Mouse (Mus musculus) midbrain, embryonic 14.5 days (tissue): ENCODE measurements around the gene Ppp1r13l. TPM values are rescaled to one million over a fixed set of nuclear protein-coding genes. Genes with fewer than 3 reads are reported as not detected.

Source experiments
- ATAC-seq: fragments of 200-750 bp; cut with Nextera tagmentation; 2 replicates; pipeline ENCODE4 v1.8.0; 2017; ENCODE audit warnings: moderate number of reproducible peaks, moderate library complexity; ENCODE audit not compliant: low FRiP score, low TSS enrichment
- DNase-seq: peaks from one replicate; pipeline ENCODE4 v3.0.0-alpha.2; 2015
- H3K27ac ChIP-seq: fragments of 300-500 bp; sonication (generic); replicated peaks from 2 replicates; pipeline ENCODE4 v1.5.1; 2014; ENCODE audit warnings: mild to moderate bottlenecking, low read depth, low read length, moderate library complexity
- H3K27me3 ChIP-seq: fragments of 300-500 bp; sonication (generic); 2 replicates; pipeline ENCODE4 v1.6.1; 2014; ENCODE audit warnings: low read length, control low read depth, mixed read lengths; ENCODE audit not compliant: control insufficient read depth, insufficient read depth
- H3K36me3 ChIP-seq: fragments of 300-500 bp; sonication (generic); 2 replicates; pipeline ENCODE4 v1.6.1; 2014; ENCODE audit warnings: low read length, control low read depth; ENCODE audit not compliant: control insufficient read depth, insufficient read depth
- H3K4me1 ChIP-seq: fragments of 300-500 bp; sonication (generic); 2 replicates; pipeline ENCODE4 v1.6.1; 2014; ENCODE audit warnings: mild to moderate bottlenecking, antibody characterized with exemption, low read length, control low read depth; ENCODE audit not compliant: control insufficient read depth, insufficient read depth
- H3K4me2 ChIP-seq: fragments of 300-500 bp; sonication (generic); 2 replicates; pipeline ENCODE4 v1.6.1; 2014; ENCODE audit warnings: mild to moderate bottlenecking, low read length, moderate library complexity
- H3K4me3 ChIP-seq: fragments of 300-500 bp; sonication (generic); replicated peaks from 2 replicates; pipeline ENCODE4 v1.5.1; 2014; ENCODE audit warnings: low read depth, low read length
- H3K9ac ChIP-seq: fragments of 300-500 bp; sonication (generic); replicated peaks from 2 replicates; pipeline ENCODE4 v1.6.1; 2014; ENCODE audit warnings: mild to moderate bottlenecking, low read length, moderate library complexity
- H3K9me3 ChIP-seq: fragments of 300-500 bp; sonication (generic); 2 replicates; pipeline ENCODE4 v1.6.1; 2016; ENCODE audit warnings: low read length, control low read depth, mixed read lengths; ENCODE audit not compliant: control insufficient read depth
- WGBS: fragments of 180-500 bp; shearing (Covaris S2); extraction: QIAGEN DNeasy Blood & Tissue Kit; methylation state at CpG from one replicate; pipeline ENCODE4 v1.1.7; 2014; 5-methylcytosine and 5-hydroxymethylcytosine counted together
- polyA plus RNA-seq: library from polyadenylated mRNA; unstranded; fragments of >200 nt; fragmentation: Nextera tagmentation; extraction: Ambion mirVana; gene quantifications from 2 replicates; pipeline ENCODE4 v1.2.1, GENCODE M21; 2014

The Ppp1r13l gene
- polyA plus RNA-seq, 1 experiment from 2014 or later, result 1.9 TPM

DNA sequence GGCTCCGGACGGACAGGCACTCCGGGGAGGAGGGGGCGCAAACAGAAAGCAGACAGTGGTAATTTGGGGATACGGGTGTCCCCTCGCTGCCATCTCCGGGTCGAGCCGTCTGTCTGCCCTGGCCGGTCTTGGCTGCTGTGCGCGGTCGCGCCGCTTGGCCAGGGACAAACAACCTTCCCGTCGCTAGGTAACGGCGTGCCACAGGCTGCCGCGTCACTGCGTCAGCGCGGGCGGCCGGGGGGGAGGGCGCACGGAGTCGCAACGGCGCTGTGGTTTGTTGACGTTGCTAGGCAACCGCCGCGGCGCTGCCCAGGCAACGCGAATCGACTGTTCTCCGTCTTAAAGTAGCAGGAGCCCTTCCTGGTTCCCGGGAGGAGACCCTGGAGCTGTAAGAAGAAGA lies 39.6 kb upstream of the Ppp1r13l start:
- Histone ChIP-seq H3K27me3 (no peaks in the 10 kb centered on the region), H3K9me3 (no peaks in the 10 kb centered on the region), H3K9ac (peak overlapping the region; percentile 40), H3K4me1 (peaks cover 9% of the 10 kb centered on the region), H3K4me2 (peak overlapping the region; percentile 59), H3K4me3 (peak overlapping the region; percentile 42), H3K36me3 (no peaks in the 10 kb centered on the region), H3K27ac (peak overlapping the region; percentile 16; the same call in 1 of the 2 replicates)
- DNase-seq, result peak; percentile 99
- WGBS, result under 1% methylated on average over 41 of the region's 41 CpGs
- ATAC-seq, result peak; percentile 96

DNA sequence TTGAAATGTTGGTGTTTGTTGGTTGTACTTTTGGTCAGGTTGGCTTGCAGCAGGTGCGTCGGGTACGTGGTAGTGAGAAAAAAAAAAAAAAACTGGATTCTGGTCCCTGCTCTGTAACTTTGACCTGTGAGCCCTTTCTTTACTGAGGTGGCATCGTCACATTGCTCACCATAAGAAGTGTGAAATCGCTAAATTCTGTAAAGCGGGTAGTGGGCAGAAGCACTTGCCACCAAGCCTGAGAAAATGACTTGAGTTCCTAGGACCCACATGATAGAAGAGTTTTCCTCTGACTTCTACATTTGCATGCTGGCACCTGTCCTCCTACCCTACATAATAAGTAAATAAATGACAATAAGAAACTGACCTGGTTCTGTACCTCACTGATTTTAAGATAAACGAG lies 38.9 kb upstream of the Ppp1r13l start:
- Histone ChIP-seq H3K27ac (no peak overlapping the region), H3K9ac (peak overlapping the region; percentile 21; the same call in 1 of the 2 replicates), H3K9me3 (no peaks in the 10 kb centered on the region), H3K36me3 (no peaks in the 10 kb centered on the region), H3K27me3 (no peaks in the 10 kb centered on the region), H3K4me3 (peak overlapping the region; percentile 42), H3K4me2 (peak overlapping the region; percentile 59), H3K4me1 (peaks cover 9% of the 10 kb centered on the region)
- 40% methylated on average over 7 of the region's 7 CpGs for WGBS
- ATAC-seq (no peak), DNase-seq (no peak)

DNA sequence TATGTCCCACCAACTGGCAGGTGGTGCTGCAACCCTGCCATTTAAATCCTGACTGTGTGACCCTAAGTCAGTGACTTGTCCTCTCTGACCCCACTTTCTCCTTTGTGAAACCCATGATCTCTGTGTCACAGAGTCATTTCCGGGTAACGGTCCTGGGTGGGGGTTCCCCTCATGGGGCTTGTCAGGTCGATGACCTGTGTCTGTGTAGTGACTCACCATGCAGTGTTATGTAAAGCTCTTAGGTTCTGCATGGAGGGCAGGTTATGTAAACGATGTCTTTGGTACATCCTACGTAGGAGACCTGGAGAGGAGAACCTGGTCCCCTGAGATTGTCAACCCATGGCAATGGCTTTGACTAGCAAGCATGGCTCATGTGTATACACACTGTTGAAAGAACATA lies 38.1 kb upstream of the Ppp1r13l start:
- ATAC-seq, result no peak
- Histone ChIP-seq H3K27me3 (no peaks in the 10 kb centered on the region), H3K27ac (no peak overlapping the region), H3K4me3 (no peak overlapping the region), H3K9me3 (no peaks in the 10 kb centered on the region), H3K9ac (no peak overlapping the region), H3K4me2 (no peak overlapping the region), H3K4me1 (peaks cover 11% of the 10 kb centered on the region), H3K36me3 (no peaks in the 10 kb centered on the region)
- WGBS, result 70% methylated on average over 5 of the region's 5 CpGs
- DNase-seq, result no peak

DNA sequence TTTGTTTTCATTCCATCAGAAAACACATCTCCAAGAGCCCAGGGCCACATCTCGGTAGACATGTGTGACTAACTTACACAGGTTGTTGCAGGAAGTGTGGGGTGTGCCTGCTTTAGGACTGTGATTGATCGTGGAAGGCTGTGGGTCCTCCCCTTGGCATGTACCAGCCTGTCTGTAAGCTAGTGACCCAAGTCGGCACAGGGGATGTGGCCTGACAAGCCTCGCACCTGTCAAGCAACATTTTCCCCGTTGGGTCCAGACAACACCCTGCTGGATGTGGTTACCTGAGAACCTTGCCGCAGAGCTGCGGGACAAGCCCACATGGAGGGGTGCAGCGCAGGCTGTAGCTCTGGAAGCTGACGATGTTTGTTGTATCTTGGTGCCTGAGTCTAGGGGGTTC lies 37.1 kb upstream of the Ppp1r13l start:
- H3K27me3 ChIP-seq, result no peaks in the 10 kb centered on the region
- H3K4me1 ChIP-seq, result peaks cover 17% of the 10 kb centered on the region
- no peak overlapping the region for H3K4me3 ChIP-seq
- ATAC-seq, result no peak
- no peak for DNase-seq
- no peaks in the 10 kb centered on the region for H3K36me3 ChIP-seq
- H3K27ac ChIP-seq, result no peak overlapping the region
- no peak overlapping the region for H3K9ac ChIP-seq
- H3K4me2 ChIP-seq, result no peak overlapping the region
- 63% methylated on average over 9 of the region's 9 CpGs for WGBS
- no peaks in the 10 kb centered on the region for H3K9me3 ChIP-seq

DNA sequence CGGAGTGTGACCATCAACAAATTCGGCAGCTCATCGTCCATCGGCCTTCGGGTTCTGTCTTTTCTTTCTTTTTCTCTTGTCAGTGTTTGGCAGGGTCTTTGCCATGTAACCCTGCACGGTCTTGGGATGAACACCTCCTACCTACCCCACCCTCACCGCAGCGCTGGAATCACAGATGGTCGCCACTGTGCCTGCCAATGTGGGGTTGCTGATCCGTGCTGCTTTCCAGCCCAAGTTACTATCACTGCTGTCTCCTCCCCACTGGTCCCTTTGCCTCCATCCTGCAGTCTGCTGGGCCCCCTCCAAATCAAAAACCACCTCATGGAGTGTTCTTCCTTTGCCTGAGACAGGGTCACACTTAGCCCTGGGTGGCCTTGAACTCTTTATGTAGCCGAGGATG lies 35.3 kb upstream of the Ppp1r13l start:
- DNase-seq, result no peak
- Histone ChIP-seq H3K4me1 (peaks cover 17% of the 10 kb centered on the region), H3K4me2 (no peak overlapping the region), H3K9me3 (no peaks in the 10 kb centered on the region), H3K9ac (no peak overlapping the region), H3K36me3 (no peaks in the 10 kb centered on the region), H3K4me3 (no peak overlapping the region), H3K27ac (no peak overlapping the region), H3K27me3 (no peaks in the 10 kb centered on the region)
- WGBS, result 87% methylated on average over 11 of the region's 11 CpGs
- ATAC-seq, result no peak

DNA sequence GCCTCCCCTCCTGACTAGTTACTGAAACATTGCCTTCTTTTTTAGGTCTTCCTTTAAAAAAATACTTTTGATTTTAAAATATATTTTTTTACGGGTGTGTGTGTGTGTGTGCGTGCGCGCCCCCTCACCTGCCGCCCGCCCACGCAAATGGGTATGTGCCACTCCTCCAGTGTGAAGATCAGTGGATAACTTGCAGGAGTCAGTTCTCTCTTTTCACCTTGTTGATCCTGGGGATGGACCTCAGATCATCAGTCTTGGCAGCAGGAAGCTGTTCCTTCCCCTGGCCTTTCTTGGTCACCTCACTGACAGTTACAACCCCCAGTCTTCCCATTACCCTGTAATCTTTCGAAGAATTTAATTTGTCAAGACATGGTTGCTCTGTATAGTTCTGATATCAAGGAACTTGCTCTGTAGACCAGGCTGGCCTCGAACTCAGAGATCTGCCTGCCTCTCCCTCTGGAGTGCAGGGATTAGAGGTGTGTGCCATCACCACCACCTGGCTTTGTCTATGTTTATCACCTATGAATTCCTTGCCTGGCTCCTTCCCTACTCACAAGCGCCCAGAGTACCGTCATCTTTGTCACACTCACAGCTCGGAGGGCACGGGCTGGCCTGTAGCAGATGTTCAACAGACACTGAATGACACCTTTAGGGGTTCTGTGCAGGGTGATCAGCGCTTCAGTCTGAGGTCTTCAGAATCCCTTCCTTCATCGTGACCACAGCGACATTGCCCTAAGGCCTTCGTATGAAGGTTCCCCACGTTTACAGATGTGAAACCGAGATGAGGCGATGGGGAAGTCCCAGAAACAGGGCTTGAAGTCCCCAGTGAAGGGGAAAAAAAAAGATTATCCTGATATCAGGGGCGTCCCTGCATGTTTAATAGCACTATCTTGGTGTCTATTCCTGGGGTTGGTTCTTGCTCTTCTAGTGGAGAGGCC lies 34.0 kb upstream of the Ppp1r13l start:
- no peak for DNase-seq
- Histone ChIP-seq H3K9me3 (no peaks in the 10 kb centered on the region), H3K27me3 (no peaks in the 10 kb centered on the region), H3K27ac (no peak overlapping the region), H3K4me2 (peak overlapping the region; percentile 67; the same call in 1 of the 2 replicates), H3K4me1 (peaks cover 13% of the 10 kb centered on the region; the same call in 1 of the 2 replicates), H3K36me3 (no peaks in the 10 kb centered on the region), H3K4me3 (no peak overlapping the region), H3K9ac (no peak overlapping the region)
- WGBS, result 76% methylated on average over 21 of the region's 21 CpGs
- no peak for ATAC-seq

DNA sequence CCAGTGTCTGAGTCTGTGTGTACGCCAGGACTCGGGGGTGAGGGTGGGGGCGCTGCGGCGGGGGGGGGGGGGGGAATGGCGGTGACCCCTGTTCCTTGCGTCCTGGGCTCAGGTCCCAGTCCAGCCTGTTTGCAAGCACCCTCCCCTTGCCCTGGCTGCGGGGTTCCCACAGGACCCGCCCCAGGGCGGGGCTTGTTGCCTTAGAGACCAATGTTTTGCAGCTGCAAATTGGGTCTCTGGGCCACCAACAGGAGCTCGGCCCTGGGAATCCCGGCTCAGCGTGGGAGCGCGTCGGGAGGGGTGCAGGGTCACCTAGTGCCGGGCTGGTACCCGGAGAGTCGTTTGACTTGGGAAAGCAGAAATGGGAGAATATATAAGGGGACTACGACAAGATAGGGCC lies 33.2 kb upstream of the Ppp1r13l start:
- no peaks in the 10 kb centered on the region for H3K9me3 ChIP-seq
- peak overlapping the region; percentile 67 for H3K4me2 ChIP-seq
- DNase-seq (peak; percentile 83), ATAC-seq (peak; percentile 55; the same call in 1 of the 2 replicates)
- H3K27me3 ChIP-seq, result no peaks in the 10 kb centered on the region
- H3K36me3 ChIP-seq, result no peaks in the 10 kb centered on the region
- peak overlapping the region; percentile 16; the same call in 1 of the 2 replicates for H3K27ac ChIP-seq
- 0% methylated on average over 19 of the region's 20 CpGs for WGBS
- no peak overlapping the region; the same call in 1 of the 2 replicates for H3K9ac ChIP-seq
- peaks cover 9% of the 10 kb centered on the region; the same call in 1 of the 2 replicates for H3K4me1 ChIP-seq
- H3K4me3 ChIP-seq, result peak overlapping the region; percentile 29

DNA sequence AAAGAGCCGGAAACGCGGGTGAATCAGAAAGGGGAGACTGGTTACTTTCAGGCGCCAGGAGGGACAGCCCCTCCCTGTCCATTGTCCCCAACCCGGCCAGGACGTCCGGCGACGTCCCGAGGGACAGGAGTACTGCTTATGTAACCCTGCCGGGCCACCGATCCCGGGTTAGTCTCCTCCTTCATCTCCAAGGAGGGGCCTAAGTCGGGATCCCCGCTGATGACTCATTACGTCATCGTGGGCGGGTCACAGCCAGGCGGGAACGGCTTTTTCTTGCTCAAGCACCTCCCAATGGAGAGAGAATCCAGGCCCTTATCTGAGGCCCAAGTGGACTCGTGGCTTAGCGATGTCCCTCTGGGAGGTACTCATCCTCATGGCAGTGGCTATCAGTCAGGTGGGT lies 32.4 kb upstream of the Ppp1r13l start:
- peak; percentile 65 for ATAC-seq
- Histone ChIP-seq H3K36me3 (no peaks in the 10 kb centered on the region), H3K27me3 (no peaks in the 10 kb centered on the region), H3K4me2 (peak overlapping the region; percentile 67), H3K27ac (no peak overlapping the region), H3K9ac (peak overlapping the region; percentile 39), H3K4me1 (peaks cover 9% of the 10 kb centered on the region; the same call in 1 of the 2 replicates), H3K4me3 (peak overlapping the region; percentile 29), H3K9me3 (no peaks in the 10 kb centered on the region)
- under 1% methylated on average over 22 of the region's 22 CpGs for WGBS
- peak; percentile 86 for DNase-seq
